Mouse (Mus musculus): Measurements from ENCODE around the gene Oard1. TPM values are rescaled to one million over a fixed set of nuclear protein-coding genes. Genes with fewer than 3 reads are reported as not detected.
A peak's percentile ranks its signal among the peaks of the same experiment; 100 is the strongest.

Oard1 gene
- polyA plus RNA-seq, 1 experiment from 2014 or later, result 46.4 TPM

GRCm38 (mm10) chr17:48454190-48454589 lies 44.4 kb downstream of the Oard1 start:
- Histone ChIP-seq H3K9ac (ENCODE audit: low read length) (no peak overlapping the region), H3K36me3 (ENCODE audit: control insufficient read depth, insufficient read depth, low read length) (no peaks in the 10 kb centered on the region), H3K4me1 (ENCODE audit: control insufficient read depth in 2 of 2, insufficient read depth in 2 of 2, low read length in 2 of 2) (peaks cover 0 to 2% of the 10 kb centered on the region in 2 experiments; a peak in 1 of 4 replicates), H3K4me2 (ENCODE audit: low read length) (peak overlapping the region; percentile 39), H3K27me3 (ENCODE audit: control insufficient read depth, insufficient read depth, low read length) (no peaks in the 10 kb centered on the region), H3K27ac (replicated peaks in 1 of 2; ENCODE audit: control insufficient read depth in 1 of 2, insufficient read depth in 1 of 2, low read depth in 2 of 2, low read length in 2 of 2) (no peak overlapping the region), H3K4me3 (ENCODE audit: control insufficient read depth in 1 of 2, insufficient read depth in 1 of 2, low read depth in 1 of 2, low read length in 2 of 2) (no peak overlapping the region), H3K9me3 (ENCODE audit: control insufficient read depth, low read length) (no peaks in the 10 kb centered on the region)
- no peak for ATAC-seq (ENCODE audit: insufficient number of reproducible peaks, insufficient read depth, low FRiP score, low read depth)
- WGBS, result 40% methylated on average over 7 of the region's 7 CpGs

GRCm38 (mm10) chr17:48454688-48455087 lies 44.9 kb downstream of the Oard1 start, which contains the start of gene Unc5cl:
TSS of gene Unc5cl (plus strand) at chr17:48454901.
- Histone ChIP-seq H3K36me3 (ENCODE audit: control insufficient read depth, insufficient read depth, low read length) (no peaks in the 10 kb centered on the region), H3K9me3 (ENCODE audit: control insufficient read depth, low read length) (no peaks in the 10 kb centered on the region), H3K4me1 (ENCODE audit: control insufficient read depth in 2 of 2, insufficient read depth in 2 of 2, low read length in 2 of 2) (peaks cover 0 to 2% of the 10 kb centered on the region in 2 experiments; a peak in 1 of 4 replicates), H3K27me3 (ENCODE audit: control insufficient read depth, insufficient read depth, low read length) (no peaks in the 10 kb centered on the region), H3K4me3 (ENCODE audit: control insufficient read depth in 1 of 2, insufficient read depth in 1 of 2, low read depth in 1 of 2, low read length in 2 of 2) (no peak within 1 kb of the TSS), H3K4me2 (ENCODE audit: low read length) (peak within 1 kb of the TSS; percentile 39), H3K27ac (replicated peaks in 1 of 2; ENCODE audit: control insufficient read depth in 1 of 2, insufficient read depth in 1 of 2, low read depth in 2 of 2, low read length in 2 of 2) (no peak within 1 kb of the TSS), H3K9ac (ENCODE audit: low read length) (no peak within 1 kb of the TSS)
- WGBS, result 50% methylated on average over 11 of the region's 11 CpGs
- ATAC-seq (ENCODE audit: insufficient number of reproducible peaks, insufficient read depth, low FRiP score, low read depth), result no peak

GRCm38 (mm10) chr17:48455955-48456354 lies 46.1 kb downstream of the Oard1 start:
- Histone ChIP-seq H3K4me1 (ENCODE audit: control insufficient read depth in 2 of 2, insufficient read depth in 2 of 2, low read length in 2 of 2) (peaks cover 0 to 2% of the 10 kb centered on the region in 2 experiments; a peak in 1 of 4 replicates), H3K27me3 (ENCODE audit: control insufficient read depth, insufficient read depth, low read length) (no peaks in the 10 kb centered on the region), H3K4me2 (ENCODE audit: low read length) (no peak overlapping the region), H3K36me3 (ENCODE audit: control insufficient read depth, insufficient read depth, low read length) (no peaks in the 10 kb centered on the region), H3K9me3 (ENCODE audit: control insufficient read depth, low read length) (no peaks in the 10 kb centered on the region), H3K4me3 (ENCODE audit: control insufficient read depth in 1 of 2, insufficient read depth in 1 of 2, low read depth in 1 of 2, low read length in 2 of 2) (no peak overlapping the region), H3K9ac (ENCODE audit: low read length) (no peak overlapping the region), H3K27ac (replicated peaks in 1 of 2; ENCODE audit: control insufficient read depth in 1 of 2, insufficient read depth in 1 of 2, low read depth in 2 of 2, low read length in 2 of 2) (no peak overlapping the region)
- no peak for ATAC-seq (ENCODE audit: insufficient number of reproducible peaks, insufficient read depth, low FRiP score, low read depth)
- 87% methylated on average over 2 of the region's 2 CpGs for WGBS

- no peak overlapping the region for H3K4me2 ChIP-seq (ENCODE audit: low read length)
- 70% methylated on average over 13 of the region's 13 CpGs for WGBS
- H3K27ac ChIP-seq (replicated peaks in 1 of 2; ENCODE audit: control insufficient read depth in 1 of 2, insufficient read depth in 1 of 2, low read depth in 2 of 2, low read length in 2 of 2), result no peak overlapping the region
- ATAC-seq (ENCODE audit: insufficient number of reproducible peaks, insufficient read depth, low FRiP score, low read depth), result no peak
- no peak overlapping the region; the same call in 1 of the 2 replicates for H3K9ac ChIP-seq (ENCODE audit: low read length)
- peaks cover 0 to 2% of the 10 kb centered on the region in 2 experiments; a peak in 1 of 4 replicates for H3K4me1 ChIP-seq (ENCODE audit: control insufficient read depth in 2 of 2, insufficient read depth in 2 of 2, low read length in 2 of 2)
- no peak overlapping the region for H3K4me3 ChIP-seq (ENCODE audit: control insufficient read depth in 1 of 2, insufficient read depth in 1 of 2, low read depth in 1 of 2, low read length in 2 of 2)
- no peaks in the 10 kb centered on the region for H3K27me3 ChIP-seq (ENCODE audit: control insufficient read depth, insufficient read depth, low read length)
- H3K36me3 ChIP-seq (ENCODE audit: control insufficient read depth, insufficient read depth, low read length), result no peaks in the 10 kb centered on the region
- no peaks in the 10 kb centered on the region for H3K9me3 ChIP-seq (ENCODE audit: control insufficient read depth, low read length)
Observed at GRCm38 (mm10) chr17:48457971-48458653, 48.3 kb downstream of the Oard1 start.

- no peak overlapping the region for H3K9ac ChIP-seq (ENCODE audit: low read length)
- 0 out of 2 replicates have a peak, but pooled peaks cover 4% of the 10 kb centered on the region for H3K27me3 ChIP-seq (ENCODE audit: control insufficient read depth, insufficient read depth, low read length)
- H3K9me3 ChIP-seq (ENCODE audit: control insufficient read depth, low read length), result no peaks in the 10 kb centered on the region
- no peaks in the 10 kb centered on the region for H3K36me3 ChIP-seq (ENCODE audit: control insufficient read depth, insufficient read depth, low read length)
- peaks cover under 1 to 3% of the 10 kb centered on the region in 2 experiments; a peak in 2 of 4 replicates for H3K4me1 ChIP-seq (ENCODE audit: control insufficient read depth in 2 of 2, insufficient read depth in 2 of 2, low read length in 2 of 2)
- H3K4me3 ChIP-seq (ENCODE audit: control insufficient read depth in 1 of 2, insufficient read depth in 1 of 2, low read depth in 1 of 2, low read length in 2 of 2), result no peak overlapping the region
- no peak overlapping the region for H3K4me2 ChIP-seq (ENCODE audit: low read length)
- no peak for ATAC-seq (ENCODE audit: insufficient number of reproducible peaks, insufficient read depth, low FRiP score, low read depth)
- WGBS, result 87% methylated on average over 13 of the region's 13 CpGs
- no peak overlapping the region for H3K27ac ChIP-seq (replicated peaks in 1 of 2; ENCODE audit: control insufficient read depth in 1 of 2, insufficient read depth in 1 of 2, low read depth in 2 of 2, low read length in 2 of 2)
Observed at GRCm38 (mm10) chr17:48462096-48462495, 52.3 kb downstream of the Oard1 start.

GRCm38 (mm10) chr17:48463391-48463790 lies 53.6 kb downstream of the Oard1 start:
- H3K9me3 ChIP-seq (ENCODE audit: control insufficient read depth, low read length), result no peaks in the 10 kb centered on the region
- no peak overlapping the region for H3K9ac ChIP-seq (ENCODE audit: low read length)
- H3K27ac ChIP-seq (replicated peaks in 1 of 2; ENCODE audit: control insufficient read depth in 1 of 2, insufficient read depth in 1 of 2, low read depth in 2 of 2, low read length in 2 of 2), result no peak overlapping the region
- H3K4me3 ChIP-seq (ENCODE audit: control insufficient read depth in 1 of 2, insufficient read depth in 1 of 2, low read depth in 1 of 2, low read length in 2 of 2), result no peak overlapping the region
- H3K36me3 ChIP-seq (ENCODE audit: control insufficient read depth, insufficient read depth, low read length), result no peaks in the 10 kb centered on the region
- H3K27me3 ChIP-seq (ENCODE audit: control insufficient read depth, insufficient read depth, low read length), result 0 out of 2 replicates have a peak, but pooled peaks cover 7% of the 10 kb centered on the region
- no peak for ATAC-seq (ENCODE audit: insufficient number of reproducible peaks, insufficient read depth, low FRiP score, low read depth)
- H3K4me1 ChIP-seq (ENCODE audit: control insufficient read depth in 2 of 2, insufficient read depth in 2 of 2, low read length in 2 of 2), result peaks cover 4 to 6% of the 10 kb centered on the region in 2 experiments; a peak in 2 of 4 replicates
- WGBS, result 88% methylated on average over 4 of the region's 4 CpGs
- no peak overlapping the region for H3K4me2 ChIP-seq (ENCODE audit: low read length)
